In genomic region chr7:25721776-25722175, GRCm38 (mm10) we compare ENCODE assay signal across 1 mouse cellular context. TPM values are rescaled to one million over a fixed set of nuclear protein-coding genes. Genes with fewer than 3 reads are reported as not detected.
"Had no signal": no experiment of that assay in that cellular context is flagged by ENCODE, and none has a peak within 500 bp of the region (broad histone marks: within the 10 kb centered on the region; RNA-seq: fewer than 3 reads in every experiment).

No protein-coding gene starts in this region.

RNA-seq across cellular contexts. Expression of gene Tmem91, which starts 46.8 kb away (rescaled TPM):
- total RNA-seq: liver, adult 2 months had no signal
- polyA plus RNA-seq: liver, adult 2 months had no signal
